Mouse (Mus musculus): ENCODE measurements around the gene Scfd2.

DNA sequence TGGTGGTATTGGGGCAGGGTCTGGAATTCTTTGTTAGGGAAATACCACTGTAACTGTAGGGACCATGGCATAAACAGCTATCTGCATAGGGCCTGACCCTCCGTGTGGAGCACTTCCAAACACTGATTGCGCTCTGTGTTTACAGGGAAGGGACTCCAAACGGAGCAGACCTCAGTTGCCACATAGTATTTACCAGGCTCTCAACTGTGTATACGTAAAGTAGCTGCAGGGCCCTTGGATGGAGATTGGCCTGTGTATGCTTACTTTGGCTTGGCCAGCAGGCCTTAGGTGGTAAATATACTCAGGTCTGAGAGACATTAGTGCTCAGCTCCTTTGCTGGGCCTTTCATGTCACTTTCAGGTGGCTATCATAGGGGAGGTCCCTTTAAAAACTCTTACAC is 329.0 kb downstream of the Scfd2 start:
- no peak for TF ChIP-seq CTCF (IDR thresholded peaks at IDR 0.05; ENCODE audit: control insufficient read depth, insufficient read depth, low read length)
- no peak for TF ChIP-seq POLR2A (IDR thresholded peaks at IDR 0.05; ENCODE audit: borderline replicate concordance, control insufficient read depth, low read depth, low read length)

All from bone marrow, adult 2 months (tissue).